Mouse (Mus musculus) cerebellum, postnatal 36 days (tissue): ENCODE measurements around the gene Nckap5l.
"Not testable (repeated sequence)": the region's sequence is repeated elsewhere in the genome, so short reads cannot be mapped to it uniquely, and the experiment has no call there.

Experiments
- DNase-seq, 2 experiments: peaks; one replicate each; pipeline ENCODE4 v3.0.0; 2021 to 2022; ENCODE audit warnings: mixed read lengths in 2 of 2

Gene Nckap5l

DNA sequence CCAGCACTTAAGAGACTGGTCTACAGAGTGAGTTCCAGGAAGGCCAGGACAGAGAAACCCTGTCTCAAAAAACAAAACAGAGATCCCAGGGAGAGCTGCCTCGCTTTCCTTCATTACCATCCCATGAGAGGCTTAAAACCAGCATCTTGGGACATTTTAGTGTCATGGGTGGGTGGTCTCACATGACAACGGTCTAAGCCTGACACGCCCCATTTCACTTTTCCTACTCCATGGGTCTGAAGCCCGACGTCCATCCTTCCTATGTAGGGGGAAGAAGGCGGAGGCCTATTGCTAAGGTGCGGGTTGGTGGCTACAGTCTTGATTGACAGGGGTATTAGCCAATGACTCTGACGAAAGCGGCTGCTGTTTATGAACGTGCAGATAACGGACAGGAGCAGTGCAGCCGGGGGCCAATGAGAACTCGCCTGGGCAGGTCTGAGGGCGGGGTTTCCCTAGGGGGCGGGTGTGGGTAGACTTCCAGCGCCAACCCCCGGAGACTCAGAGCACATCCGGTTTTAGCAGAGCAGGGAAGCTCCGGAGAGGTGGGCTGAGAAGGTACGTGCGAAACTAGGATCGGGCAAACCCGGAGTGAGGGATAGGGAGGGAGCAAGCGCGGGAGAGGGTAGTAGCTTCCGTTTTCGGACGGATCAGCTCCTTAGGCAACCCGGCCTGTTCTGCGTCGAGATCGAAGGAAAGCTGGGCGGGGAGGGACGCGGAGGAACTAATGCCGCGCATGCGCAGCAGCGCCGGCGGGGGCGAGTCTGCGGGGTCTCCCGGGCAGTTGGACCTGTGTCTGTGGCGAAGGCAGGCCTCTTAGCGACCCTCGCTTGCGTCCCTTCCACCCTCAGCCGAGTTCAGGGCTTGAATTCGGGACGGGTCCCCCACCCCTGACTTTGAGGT, 64.8 kb downstream of the Nckap5l start, which contains the start of gene Tmbim6:
Tmbim6 (plus strand) TSS at position 397 of the 900 bp plus-strand sequence.
- DNase-seq, result peak; percentile 98 to 99

DNA sequence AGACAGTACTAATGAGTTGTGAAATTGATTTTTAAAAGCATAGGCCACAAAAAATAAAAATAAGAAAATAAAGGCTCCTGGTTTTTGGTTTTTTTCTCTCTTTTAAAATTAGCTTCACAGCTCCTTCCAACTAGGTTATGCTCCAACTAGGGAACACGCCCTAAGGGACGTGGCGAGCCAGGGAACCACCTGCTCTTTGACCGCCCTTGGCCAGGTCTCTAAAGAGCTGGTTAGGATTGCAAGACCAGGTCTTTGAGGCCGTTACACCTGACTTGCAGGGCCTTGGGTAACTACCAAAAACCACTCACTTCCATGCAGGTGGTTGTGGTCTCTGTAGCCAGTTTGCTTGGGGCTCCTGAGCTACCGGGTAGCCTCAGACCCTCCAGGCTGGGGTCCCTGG, 65.6 kb downstream of the Nckap5l start:
- no peak for DNase-seq

DNA sequence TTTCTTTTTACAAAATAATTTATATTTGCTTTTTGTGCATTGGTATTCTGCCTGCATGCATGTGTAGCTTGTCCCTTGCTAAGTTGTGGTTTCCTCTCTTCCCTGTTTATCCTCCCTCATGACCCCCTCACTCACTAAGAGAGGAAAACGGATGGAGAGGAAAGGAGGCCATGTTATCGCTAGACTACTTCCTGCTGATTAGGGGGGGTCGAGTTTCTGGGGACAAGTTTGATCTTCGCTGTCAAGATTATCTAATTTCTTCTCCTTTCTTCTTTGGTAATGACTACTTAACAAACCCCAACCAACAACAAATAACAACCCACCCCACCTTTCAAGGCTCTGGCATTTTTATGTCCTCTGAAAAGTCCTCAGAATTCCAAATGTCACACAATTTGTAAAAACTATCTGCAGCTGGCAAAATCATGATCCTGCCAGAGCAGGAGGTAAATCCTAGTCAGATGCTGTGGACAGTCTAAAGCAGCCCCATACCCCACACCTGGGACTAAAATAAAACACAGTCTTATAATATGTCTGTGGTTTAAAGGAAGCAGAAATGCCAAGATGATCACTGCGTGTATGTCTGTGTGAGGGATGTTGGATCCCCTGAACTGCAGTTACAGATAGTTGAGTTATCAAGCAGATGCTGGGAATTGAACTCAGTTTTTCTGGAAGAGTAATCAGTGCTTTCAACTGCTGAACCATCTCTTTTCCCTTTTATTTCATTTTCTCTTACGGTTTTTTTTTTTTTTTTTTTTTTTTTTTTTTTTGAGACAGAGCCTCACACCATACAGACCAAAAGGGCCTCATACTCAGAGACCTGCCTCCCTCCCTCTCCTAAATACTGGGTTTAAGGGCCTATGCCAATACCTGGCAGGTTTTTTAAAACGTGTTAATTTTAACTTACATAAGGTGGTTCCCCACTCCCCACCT, 66.8 kb downstream of the Nckap5l start:
- DNase-seq, result no peak

DNA sequence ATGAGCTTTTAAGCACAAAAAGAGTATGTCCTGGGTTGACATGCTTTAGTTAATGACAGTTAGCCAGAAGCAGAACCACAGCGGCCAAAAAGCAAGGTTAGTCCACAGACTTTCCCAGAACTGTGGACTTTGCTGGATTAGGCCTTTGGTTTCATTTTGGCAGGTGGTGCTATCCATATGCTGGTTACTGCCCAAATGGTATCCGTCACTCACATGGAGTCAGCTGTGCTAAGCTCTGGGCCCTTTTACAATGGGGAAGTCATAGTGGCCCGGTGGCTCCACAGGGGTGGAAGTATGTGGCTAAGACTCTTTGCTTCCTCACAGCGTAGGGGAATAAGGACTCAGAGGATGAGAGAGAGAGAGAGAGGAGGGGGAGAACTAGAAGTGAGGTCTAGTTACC, 69.6 kb downstream of the Nckap5l start:
- no peak for DNase-seq

DNA sequence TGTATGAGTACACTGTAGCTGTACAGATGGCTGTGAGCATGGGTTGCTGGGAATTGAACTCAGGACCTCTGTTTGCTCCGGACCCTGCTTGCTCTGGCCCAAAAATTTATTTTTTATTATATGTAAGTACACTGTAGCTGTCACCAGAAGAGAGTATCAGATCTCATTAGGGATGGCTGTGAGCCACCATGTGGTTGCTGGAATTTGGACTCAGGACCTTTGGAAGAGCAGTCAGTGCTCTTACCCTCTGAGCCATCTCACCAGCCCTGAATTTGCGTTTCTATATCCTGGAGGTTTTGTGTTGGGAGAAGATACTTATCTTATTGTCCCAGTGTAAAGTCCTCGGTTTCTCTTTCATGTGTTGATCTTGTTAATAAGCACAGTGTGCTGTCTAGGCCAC, 70.8 kb downstream of the Nckap5l start:
- DNase-seq, result no peak

DNA sequence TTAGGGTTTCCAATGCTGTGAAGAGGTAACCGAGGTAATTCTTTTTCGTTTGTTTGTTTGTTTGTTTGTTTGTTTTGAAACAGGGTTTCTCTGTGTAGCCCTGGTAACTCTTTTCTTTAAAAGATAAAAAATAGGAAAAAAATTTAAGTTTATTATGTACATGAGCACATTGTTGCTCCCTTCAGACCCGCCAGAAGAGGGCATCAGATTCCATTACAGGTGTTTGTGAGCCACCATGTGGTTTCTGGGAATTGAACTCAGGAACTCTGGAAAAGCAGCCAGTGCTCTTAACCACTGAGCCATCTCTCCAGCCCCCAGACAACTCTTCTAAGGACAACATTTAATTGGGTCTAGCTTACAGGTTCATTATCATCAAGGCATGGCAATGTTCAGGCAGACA, 71.4 kb downstream of the Nckap5l start:
- DNase-seq, result not testable (repeated sequence)

DNA sequence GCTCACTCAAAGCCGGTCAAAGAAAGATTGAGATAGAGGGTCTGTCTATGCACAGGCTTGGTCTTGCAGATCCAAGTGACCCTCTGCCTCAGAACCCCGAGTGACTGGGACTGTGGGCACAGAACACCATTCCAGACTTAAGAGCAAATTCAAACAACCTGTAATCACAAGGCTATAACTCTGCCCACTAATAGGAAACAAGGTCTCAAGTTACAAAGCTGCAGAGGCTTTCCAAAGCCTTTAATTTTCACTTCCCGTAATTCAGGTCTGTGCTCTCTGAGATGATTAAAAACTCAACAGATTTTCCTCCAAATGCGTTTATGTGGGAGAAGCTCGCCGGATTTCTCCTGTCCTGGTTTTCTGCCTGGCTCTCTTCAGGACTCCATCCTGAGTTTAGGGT, 73.5 kb downstream of the Nckap5l start:
- DNase-seq, result no peak

DNA sequence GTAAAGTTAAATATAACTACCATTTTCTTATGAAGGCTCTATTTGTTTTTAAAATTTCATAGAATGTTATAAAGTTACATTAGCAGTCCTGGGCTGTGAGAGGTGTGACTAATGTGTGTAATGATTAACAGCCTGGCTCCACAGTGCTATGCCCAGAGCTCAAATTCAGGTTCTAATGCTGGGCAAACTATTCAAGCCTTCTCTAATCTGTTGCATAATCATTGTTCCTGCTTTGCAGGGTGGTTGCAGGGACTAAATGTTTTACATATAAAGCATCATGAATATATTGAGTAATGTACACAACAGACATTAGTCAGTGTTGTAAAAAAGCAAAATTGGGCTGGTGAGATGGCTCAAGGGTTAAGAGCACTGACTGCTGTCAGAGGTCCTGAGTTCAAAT, 74.7 kb downstream of the Nckap5l start:
- DNase-seq, result no peak

DNA sequence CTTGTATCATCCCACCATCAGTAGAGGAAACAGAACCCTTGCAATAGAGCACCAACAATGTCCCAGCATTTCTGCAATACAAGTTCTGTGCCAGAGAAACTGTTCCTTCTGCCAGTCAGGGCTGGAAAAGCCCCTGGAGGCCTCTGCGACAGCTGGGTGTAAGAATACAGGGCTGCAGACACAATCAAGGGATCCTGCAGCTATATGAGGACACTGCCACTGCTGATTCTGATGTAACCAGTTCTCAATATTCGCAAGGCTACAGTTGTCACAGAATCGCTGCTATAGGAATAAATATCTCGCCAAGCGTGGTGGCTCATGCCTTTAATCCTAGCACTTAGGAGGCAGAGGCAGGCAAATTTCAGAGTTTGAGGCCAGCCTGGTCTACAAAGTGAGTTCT, 81.3 kb downstream of the Nckap5l start:
- DNase-seq, result no peak

DNA sequence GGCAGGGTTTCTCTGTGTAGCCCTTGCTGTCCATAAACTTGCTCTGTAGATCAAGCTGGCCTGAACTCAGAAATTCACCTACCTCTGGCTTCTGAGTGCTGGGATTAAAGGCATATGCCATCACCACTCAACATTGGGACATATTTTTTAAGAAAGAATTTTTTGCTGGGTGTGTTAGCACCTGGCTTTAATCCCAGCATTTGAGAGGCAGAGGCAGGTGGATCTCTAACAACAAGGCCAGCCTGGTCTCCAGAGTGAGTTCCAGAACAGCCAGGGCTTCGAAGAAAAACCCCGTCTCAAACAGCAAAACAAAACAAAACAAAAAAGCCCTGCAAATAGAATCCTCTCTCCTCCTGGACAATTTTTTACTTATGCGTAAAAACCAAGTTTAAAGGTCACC, 82.0 kb downstream of the Nckap5l start:
- no peak for DNase-seq

DNA sequence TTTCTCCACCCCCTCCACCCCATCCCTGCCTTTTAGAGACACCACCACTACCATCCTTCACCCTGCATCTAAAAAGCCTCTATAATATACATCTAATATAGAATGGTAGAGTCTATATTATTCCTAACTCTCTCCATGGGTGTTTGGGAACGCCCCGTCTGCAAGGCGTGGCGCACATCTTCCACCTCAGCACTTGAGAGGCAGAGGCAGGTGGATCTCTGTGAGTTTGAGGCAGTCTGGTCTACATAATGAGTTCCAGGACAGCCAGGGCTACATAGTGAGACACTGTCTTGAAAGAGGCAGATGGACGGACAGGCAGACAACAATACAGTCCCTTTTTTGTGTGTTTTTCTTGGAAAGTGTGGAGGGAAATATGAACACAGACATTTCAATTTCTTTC, 82.5 kb downstream of the Nckap5l start:
- no peak for DNase-seq

DNA sequence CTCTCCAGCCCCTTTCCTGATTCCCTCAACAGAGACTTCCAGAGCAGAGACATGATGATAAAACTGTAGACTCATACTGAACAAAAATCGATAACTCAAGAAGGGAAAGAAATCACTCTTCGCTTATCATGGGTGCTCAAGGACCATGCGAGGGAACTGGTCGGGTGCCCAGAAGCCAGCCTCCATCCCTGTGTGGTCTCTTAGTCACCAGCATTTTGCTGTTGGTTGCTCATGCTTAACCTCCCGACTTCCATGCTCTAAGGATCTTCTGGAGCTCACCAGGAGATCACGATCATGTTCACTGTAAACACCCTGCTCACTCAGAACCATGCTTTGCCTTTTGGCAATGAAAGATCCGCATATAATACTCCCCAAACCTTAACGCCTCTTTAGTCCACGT, 84.8 kb downstream of the Nckap5l start:
- DNase-seq, result no peak
